Mouse (Mus musculus): ENCODE measurements around the gene Kctd3.

DNA sequence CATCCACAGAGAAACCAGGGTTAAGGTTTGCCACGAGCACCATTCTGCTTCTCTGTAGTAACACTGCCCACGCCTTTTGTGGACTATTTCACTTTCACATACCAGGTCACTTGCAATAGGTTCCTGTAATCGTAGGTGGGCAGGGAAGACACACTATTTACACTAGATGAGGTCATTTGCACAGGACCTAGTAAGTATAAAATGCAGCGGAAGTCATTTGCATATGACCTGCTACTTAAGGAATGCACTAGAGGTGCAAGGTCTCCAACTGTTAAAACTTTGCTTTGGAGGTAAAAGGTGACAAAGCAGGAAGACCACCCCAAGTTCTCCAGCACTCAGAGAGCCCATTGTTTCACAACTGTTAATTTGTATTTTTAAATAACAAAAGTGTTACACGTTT, 1.4 kb downstream of the Kctd3 start:
- TF ChIP-seq CTCF (IDR thresholded peaks at IDR 0.05; ENCODE audit: low read depth, low read length) (no peak), POLR2A (IDR thresholded peaks at IDR 0.05; ENCODE audit: borderline replicate concordance, low read depth, low read length) (no peak)
